Mouse (Mus musculus) megakaryocyte, embryonic 14.5 days (primary cell): ENCODE measurements around the gene Hoxa6.

ENCODE experiments used
- FLI1 ChIP-seq: IDR thresholded peaks from 2 replicates; pipeline ENCODE4 v1.6.1; 2012; ENCODE audit warnings: low read length, inconsistent platforms, mixed read lengths
- GATA1 ChIP-seq: IDR thresholded peaks from 3 replicates; pipeline ENCODE4 v1.6.1; 2012; ENCODE audit warnings: mixed read lengths, low read length, inconsistent platforms, borderline replicate concordance

DNA sequence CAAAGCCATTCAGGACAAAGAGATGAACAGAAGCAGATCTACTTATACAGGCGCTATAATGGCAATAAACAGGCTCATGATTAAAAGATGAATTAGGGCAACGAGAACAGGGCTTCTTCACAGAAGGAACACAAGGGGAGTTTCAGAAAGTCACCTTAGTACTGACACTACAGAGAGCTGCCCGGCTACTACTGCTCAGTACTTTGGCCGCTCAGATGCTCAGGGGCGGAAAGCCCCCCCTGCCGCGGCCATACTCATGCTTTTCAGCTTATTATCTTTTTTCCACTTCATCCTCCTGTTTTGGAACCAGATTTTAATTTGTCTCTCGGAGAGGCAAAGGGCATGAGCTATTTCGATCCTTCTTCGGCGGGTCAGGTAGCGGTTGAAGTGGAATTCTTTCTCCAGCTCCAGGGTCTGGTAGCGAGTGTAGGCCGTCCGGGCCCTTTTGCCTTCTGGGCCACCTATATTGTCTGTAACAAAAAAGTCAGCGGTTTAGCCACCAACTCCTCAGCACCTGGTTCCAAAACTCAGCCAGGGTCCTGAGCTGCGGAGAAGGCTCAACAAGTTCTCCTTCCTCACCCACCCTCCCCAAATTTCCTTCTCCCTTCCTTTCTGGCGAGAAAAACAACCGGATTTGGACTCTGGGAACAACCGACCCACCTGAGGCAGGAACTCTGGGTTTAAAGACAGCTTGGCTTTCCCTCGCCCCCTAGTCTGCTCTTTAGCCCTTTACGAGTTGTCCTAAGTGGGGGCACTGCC is 6.0 kb downstream of the Hoxa6 start:
- TF ChIP-seq GATA1 (no peak), FLI1 (no peak)
